ENCODE assay signal across 20 mouse cellular contexts in the genomic region with DNA sequence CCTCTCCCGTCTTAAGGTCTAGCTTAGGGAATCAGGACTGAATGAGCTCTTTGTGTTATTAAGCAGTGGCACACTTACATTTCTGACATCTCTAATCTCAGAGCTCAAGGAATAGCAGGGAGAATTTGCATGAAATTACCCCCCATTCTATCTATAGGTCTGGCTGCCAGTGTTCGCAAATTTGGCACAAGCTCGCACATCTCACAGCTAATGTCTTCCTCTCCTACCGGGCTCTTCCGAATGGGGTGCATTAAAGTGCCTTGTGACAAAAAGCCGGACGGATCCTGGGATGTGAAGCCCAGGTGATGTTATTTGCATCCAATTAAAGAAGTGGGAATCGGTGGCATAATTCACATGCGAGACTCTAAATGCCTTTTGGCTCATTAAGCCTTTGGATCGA.
DNase-seq lines count a peak whose midpoint lies in the region; ATAC-seq and TF ChIP-seq lines count a peak whose summit lies in the region.
"Had no signal": no experiment of that assay in that cellular context is flagged by ENCODE, and none has a peak within 500 bp of the region (broad histone marks: within the 10 kb centered on the region; RNA-seq: fewer than 3 reads in every experiment).

No protein-coding gene starts in this region.

- H3K4me1 ChIP-seq in midbrain, embryonic 14.5 days (ENCODE audit: control insufficient read depth, insufficient read depth, low read length), result peaks cover 11% of the 10 kb centered on the region
- H3K4me1 ChIP-seq in midbrain, embryonic 11.5 days (ENCODE audit: control insufficient read depth, insufficient read depth, low read length), result no peaks in the 10 kb centered on the region
- H3K4me1 ChIP-seq in forebrain, embryonic 16.5 days (replicated peaks; ENCODE audit: control insufficient read depth, insufficient read depth, low read length), result peaks cover 21% of the 10 kb centered on the region

- H3K4me2 ChIP-seq in midbrain, embryonic 14.5 days (ENCODE audit: low read length), result no peak overlapping the region
- H3K4me2 ChIP-seq in midbrain, embryonic 11.5 days, result no peak overlapping the region
- peak overlapping the region; percentile 35 for H3K4me2 ChIP-seq in forebrain, embryonic 16.5 days (ENCODE audit: low read length)
- H3K4me2 ChIP-seq: neural tube, embryonic 12.5 days had no signal

- no peaks in the 10 kb centered on the region for H3K36me3 ChIP-seq in midbrain, embryonic 14.5 days (ENCODE audit: control insufficient read depth, insufficient read depth, low read length)
- no peaks in the 10 kb centered on the region for H3K36me3 ChIP-seq in midbrain, embryonic 11.5 days (ENCODE audit: control insufficient read depth, insufficient read depth, low read length)
- H3K36me3 ChIP-seq in forebrain, embryonic 16.5 days (ENCODE audit: control insufficient read depth, insufficient read depth), result no peaks in the 10 kb centered on the region
- H3K36me3 ChIP-seq: heart, embryonic 10.5 days; neural tube, embryonic 12.5 days had no signal

- no peak overlapping the region for H3K9ac ChIP-seq in midbrain, embryonic 14.5 days (replicated peaks; ENCODE audit: low read length)
- H3K9ac ChIP-seq in midbrain, embryonic 11.5 days (ENCODE audit: low read length), result no peak overlapping the region
- peak overlapping the region; percentile 30; the same call in 1 of the 2 replicates for H3K9ac ChIP-seq in forebrain, embryonic 16.5 days (replicated peaks; ENCODE audit: low read depth, low read length)
- H3K9ac ChIP-seq: neural tube, embryonic 12.5 days had no signal

- no peaks in the 10 kb centered on the region for H3K9me3 ChIP-seq in midbrain, embryonic 14.5 days (ENCODE audit: control insufficient read depth, low read length)
- no peaks in the 10 kb centered on the region for H3K9me3 ChIP-seq in midbrain, embryonic 11.5 days (ENCODE audit: control insufficient read depth, low read length)
- H3K9me3 ChIP-seq in forebrain, embryonic 16.5 days (ENCODE audit: control insufficient read depth, low read length), result no peaks in the 10 kb centered on the region
- H3K9me3 ChIP-seq: heart, embryonic 10.5 days; neural tube, embryonic 12.5 days had no signal

- H3K27me3 ChIP-seq in midbrain, embryonic 14.5 days (ENCODE audit: control insufficient read depth, insufficient read depth, low read length), result no peaks in the 10 kb centered on the region
- no peaks in the 10 kb centered on the region for H3K27me3 ChIP-seq in midbrain, embryonic 11.5 days (ENCODE audit: control insufficient read depth, insufficient read depth, low read length)
- no peaks in the 10 kb centered on the region for H3K27me3 ChIP-seq in forebrain, embryonic 16.5 days (replicated peaks; ENCODE audit: control insufficient read depth, insufficient read depth, low read length)
- H3K27me3 ChIP-seq: neural tube, embryonic 12.5 days had no signal

- intact Hi-C loops in gastrocnemius, adult 2 months (cut with DNase I), result no loop called here
- intact Hi-C loops in gastrocnemius, postnatal 14 days (cut with DNase I; ENCODE audit: low total_unique reads), result no loop called here

- DNase-seq in gastrocnemius, adult 2 months, result no peak
- no peak for DNase-seq in gastrocnemius, postnatal 14 days
- peak; percentile 33 for DNase-seq in midbrain, embryonic 14.5 days
- no peak for DNase-seq in midbrain, embryonic 11.5 days (ENCODE audit: low spot score, missing footprints)
- DNase-seq in telencephalon, adult 2 months (ENCODE audit: low read depth, low spot score), result peak; percentile 16
- DNase-seq in kidney, postnatal 36 days, result no peak
- DNase-seq: adrenal gland, postnatal 36 days; B cell, adult 2 months; cerebellum, adult 8-10 months; gastrocnemius, postnatal 36 days; kidney, adult 18-20 months; left cerebral cortex, postnatal 4 days; liver; spleen, adult 18-20 months; thymus, postnatal 4 days had no signal

- peak overlapping the region; percentile 28; the same call in 1 of the 2 replicates for H3K27ac ChIP-seq in gastrocnemius, adult 2 months
- H3K27ac ChIP-seq in midbrain, embryonic 14.5 days (replicated peaks; ENCODE audit: low read depth, low read length), result no peak overlapping the region
- no peak overlapping the region for H3K27ac ChIP-seq in midbrain, embryonic 11.5 days (ENCODE audit: low read depth, low read length)
- H3K27ac ChIP-seq in forebrain, embryonic 16.5 days (ENCODE audit: low read length), result peak overlapping the region; percentile 80
- H3K27ac ChIP-seq: heart, embryonic 10.5 days; kidney, postnatal 0 days; neural tube, embryonic 12.5 days had no signal

- TF ChIP-seq CTCF in gastrocnemius, adult 2 months (IDR thresholded peaks at IDR 0.05), result no peak

- WGBS in midbrain, embryonic 14.5 days, result 52% methylated on average over 10 of the region's 10 CpGs
- WGBS in midbrain, embryonic 11.5 days, result 84% methylated on average over 10 of the region's 10 CpGs
- 14% methylated on average over 10 of the region's 10 CpGs for WGBS in forebrain, embryonic 16.5 days

- ATAC-seq in midbrain, embryonic 14.5 days (ENCODE audit: low FRiP score, low TSS enrichment), result no peak
- no peak for ATAC-seq in midbrain, embryonic 11.5 days (ENCODE audit: low FRiP score)
- ATAC-seq in forebrain, embryonic 16.5 days, result peak; percentile 72
- ATAC-seq: lung, postnatal 0 days had no signal

- H3K4me3 ChIP-seq in gastrocnemius, adult 2 months, result no peak overlapping the region
- no peak overlapping the region for H3K4me3 ChIP-seq in midbrain, embryonic 14.5 days (replicated peaks; ENCODE audit: low read depth, low read length)
- H3K4me3 ChIP-seq in midbrain, embryonic 11.5 days (ENCODE audit: low read depth, low read length), result no peak overlapping the region
- no peak overlapping the region for H3K4me3 ChIP-seq in forebrain, embryonic 16.5 days (replicated peaks; ENCODE audit: low read length)
- H3K4me3 ChIP-seq: heart, embryonic 10.5 days; neural tube, embryonic 12.5 days had no signal

Comparison
In these comparisons a context has a peak if more than half of its experiments do, and no peak if none do; other contexts are left out.
1. DNase-seq: peak in midbrain, embryonic 14.5 days (single experiment) and telencephalon, adult 2 months (single experiment); none in gastrocnemius, adult 2 months (single experiment), gastrocnemius, postnatal 14 days (single experiment), midbrain, embryonic 11.5 days (single experiment) and kidney, postnatal 36 days (0 of 2).
2. H3K27ac ChIP-seq: peak in gastrocnemius, adult 2 months (single experiment) and forebrain, embryonic 16.5 days (single experiment); none in midbrain, embryonic 14.5 days (single experiment) and midbrain, embryonic 11.5 days (single experiment).